Mouse (Mus musculus): ENCODE data around the gene Ptk7. TPM values are rescaled to one million over a fixed set of nuclear protein-coding genes. Genes with fewer than 3 reads are reported as not detected.

The Ptk7 gene
- polyA plus RNA-seq, 1 experiment from 2014 or later = 32.5 TPM

DNA sequence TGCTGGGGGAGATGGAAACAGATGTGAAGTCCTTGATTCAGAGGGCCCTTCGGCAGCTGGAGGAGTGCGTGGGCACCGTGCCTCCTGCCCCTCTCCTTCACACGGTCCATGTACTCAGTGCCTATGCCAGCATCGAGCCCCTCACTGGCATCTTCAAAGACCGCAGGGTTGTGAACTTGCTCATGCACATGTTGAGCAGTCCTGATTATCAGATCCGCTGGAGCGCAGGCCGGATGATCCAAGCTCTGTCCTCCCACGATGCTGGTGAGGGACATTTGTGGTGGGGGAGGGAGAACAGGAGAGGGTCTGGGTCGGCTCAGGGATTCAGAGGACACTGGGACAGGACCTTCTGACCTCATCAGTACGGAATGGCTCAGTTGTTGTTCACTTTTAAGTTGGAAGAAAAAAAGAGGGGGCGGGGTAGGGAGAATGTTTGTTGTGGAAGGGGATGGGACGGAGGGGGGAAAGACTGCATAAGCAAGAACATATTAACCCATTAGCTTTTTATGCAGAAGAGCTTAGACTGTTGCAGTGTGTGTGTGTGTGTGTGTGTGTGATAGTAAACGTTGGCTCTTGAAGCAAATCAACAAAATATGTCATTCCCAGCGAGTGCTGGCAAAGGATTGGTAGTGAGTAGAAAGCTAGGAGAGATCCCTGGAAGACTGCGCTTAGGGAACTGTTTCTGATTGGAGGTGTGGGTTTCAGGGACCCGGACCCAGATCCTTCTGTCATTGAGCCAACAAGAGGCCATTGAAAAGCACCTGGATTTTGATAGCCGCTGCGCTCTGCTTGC, 22.6 kb upstream of the Ptk7 start:
- no peak for ATAC-seq
- H3K4me3 ChIP-seq = peak overlapping the region; percentile 68

DNA sequence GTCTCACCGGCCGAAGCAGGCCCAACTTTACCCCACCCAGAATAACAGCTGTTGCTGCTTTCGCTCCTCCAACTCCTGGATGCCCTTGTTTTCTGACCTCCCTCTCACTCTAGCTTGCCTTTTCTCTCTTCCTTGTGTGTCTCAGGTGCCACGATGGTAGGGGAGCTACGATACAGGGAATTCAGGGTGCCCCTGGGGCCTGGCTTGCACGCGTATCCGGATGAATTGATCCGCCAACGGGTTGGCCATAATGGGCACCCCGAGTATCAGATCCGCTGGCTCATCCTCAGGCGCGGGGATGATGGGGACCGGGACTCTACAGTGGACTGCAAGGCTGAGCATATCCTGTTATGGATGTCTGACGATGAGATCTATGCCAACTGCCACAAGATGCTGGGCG, 22.0 kb upstream of the Ptk7 start:
- peak overlapping the region; percentile 91 for H3K4me2 ChIP-seq
- WGBS = 79% methylated on average over 17 of the region's 17 CpGs
- peaks cover 48% of the 10 kb centered on the region for H3K4me1 ChIP-seq
- H3K36me3 ChIP-seq (ENCODE audit: poor library complexity, severe bottlenecking) = peaks cover 48% of the 10 kb centered on the region
- peak overlapping the region; percentile 94; the same call in 1 of the 2 replicates for H3K27ac ChIP-seq
- H3K9me3 ChIP-seq (replicated peaks) = no peaks in the 10 kb centered on the region
- no peaks in the 10 kb centered on the region for H3K27me3 ChIP-seq
- ATAC-seq = no peak
- peak overlapping the region; percentile 92 for H3K9ac ChIP-seq
- peak overlapping the region; percentile 68 for H3K4me3 ChIP-seq

More for the DNA sequence above, 22.6 kb upstream of the Ptk7 start:
- Histone ChIP-seq H3K27me3 (no peaks in the 10 kb centered on the region), H3K27ac (no peak overlapping the region), H3K36me3 (ENCODE audit: poor library complexity, severe bottlenecking) (peaks cover 55% of the 10 kb centered on the region), H3K9ac (peak overlapping the region; percentile 92), H3K9me3 (replicated peaks) (no peaks in the 10 kb centered on the region), H3K4me1 (peaks cover 44% of the 10 kb centered on the region), H3K4me2 (peak overlapping the region; percentile 91)
- WGBS = 79% methylated on average over 20 of the region's 20 CpGs

DNA sequence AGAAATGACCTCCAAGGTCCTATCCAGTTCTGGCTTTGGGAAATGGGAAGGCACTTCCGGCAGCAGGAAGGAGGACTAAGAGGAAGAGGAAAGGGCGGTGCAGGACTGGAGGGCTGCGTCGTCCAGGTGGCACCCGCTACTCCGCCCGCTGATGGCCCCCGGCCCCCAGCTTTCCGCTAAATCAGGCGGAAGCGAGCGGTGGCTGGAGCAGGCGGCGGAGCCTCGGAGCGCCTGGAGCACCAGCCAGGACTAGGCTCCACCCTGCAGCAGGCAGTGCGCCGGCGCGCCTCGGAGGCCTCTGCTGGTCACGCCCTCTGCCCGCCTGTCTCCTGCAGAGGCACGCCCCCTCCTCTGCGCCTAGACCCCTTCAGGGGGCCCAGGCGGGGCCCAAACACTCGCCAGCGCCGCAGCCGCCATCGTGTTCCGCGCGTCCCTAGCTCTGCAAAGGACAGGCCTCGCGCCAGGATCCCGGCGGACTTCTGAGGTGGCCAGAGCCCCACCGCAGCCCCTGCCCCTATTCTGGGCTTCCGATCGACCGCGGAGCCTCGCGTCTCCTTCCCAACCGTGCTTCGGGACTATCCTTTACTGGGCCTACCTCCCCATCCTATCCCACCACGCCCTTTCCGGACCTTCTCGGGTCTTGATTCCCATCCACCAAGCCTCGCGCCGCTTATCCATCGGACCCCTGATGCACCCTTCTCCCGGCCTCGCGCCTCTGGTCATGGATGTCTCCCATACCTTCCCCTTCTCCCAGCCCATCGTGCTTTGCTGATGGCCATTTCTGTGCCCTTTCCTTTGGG, 21.1 kb upstream of the Ptk7 start, which contains the start of gene Cul7:
Gene Cul7, plus strand, starts transcription at position 106 of the 800 bp plus-strand sequence.
- WGBS = 1% methylated on average over 58 of the region's 58 CpGs
- Histone ChIP-seq H3K4me1 (peaks cover 48% of the 10 kb centered on the region), H3K27ac (peak within 1 kb of the TSS; percentile 94), H3K4me2 (peak within 1 kb of the TSS; percentile 91), H3K36me3 (ENCODE audit: poor library complexity, severe bottlenecking) (peaks cover 40% of the 10 kb centered on the region), H3K4me3 (peak within 1 kb of the TSS; percentile 68), H3K9me3 (replicated peaks) (no peaks in the 10 kb centered on the region), H3K27me3 (no peaks in the 10 kb centered on the region), H3K9ac (peak within 1 kb of the TSS; percentile 92)
- peak; percentile 93 for ATAC-seq

DNA sequence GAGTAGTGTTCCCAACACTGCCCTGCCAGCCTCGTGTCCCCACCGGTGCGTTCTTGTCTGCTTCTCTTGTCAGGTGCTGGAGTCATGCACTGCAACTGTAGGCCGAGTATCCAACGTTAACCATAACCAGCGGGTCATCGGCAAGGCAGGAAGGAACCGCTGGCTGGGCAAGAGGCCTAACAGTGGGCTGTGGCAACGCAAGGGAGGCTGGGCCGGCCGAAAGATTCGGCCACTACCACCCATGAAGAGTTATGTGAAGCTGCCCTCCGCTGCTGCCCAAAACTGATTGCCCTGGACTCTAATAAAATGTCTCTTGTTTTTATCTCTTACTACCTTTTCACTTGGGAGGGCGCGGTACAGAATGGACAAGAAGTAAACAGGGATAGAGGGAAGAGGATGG, 20.5 kb upstream of the Ptk7 start:
- no peaks in the 10 kb centered on the region for H3K27me3 ChIP-seq
- H3K4me2 ChIP-seq = peak overlapping the region; percentile 91
- WGBS = 33% methylated on average over 15 of the region's 15 CpGs
- peaks cover 54% of the 10 kb centered on the region for H3K4me1 ChIP-seq
- peak overlapping the region; percentile 92 for H3K9ac ChIP-seq
- H3K36me3 ChIP-seq (ENCODE audit: poor library complexity, severe bottlenecking) = peaks cover 36% of the 10 kb centered on the region
- H3K9me3 ChIP-seq (replicated peaks) = no peaks in the 10 kb centered on the region
- ATAC-seq = no peak
- peak overlapping the region; percentile 68 for H3K4me3 ChIP-seq
- H3K27ac ChIP-seq = peak overlapping the region; percentile 94

DNA sequence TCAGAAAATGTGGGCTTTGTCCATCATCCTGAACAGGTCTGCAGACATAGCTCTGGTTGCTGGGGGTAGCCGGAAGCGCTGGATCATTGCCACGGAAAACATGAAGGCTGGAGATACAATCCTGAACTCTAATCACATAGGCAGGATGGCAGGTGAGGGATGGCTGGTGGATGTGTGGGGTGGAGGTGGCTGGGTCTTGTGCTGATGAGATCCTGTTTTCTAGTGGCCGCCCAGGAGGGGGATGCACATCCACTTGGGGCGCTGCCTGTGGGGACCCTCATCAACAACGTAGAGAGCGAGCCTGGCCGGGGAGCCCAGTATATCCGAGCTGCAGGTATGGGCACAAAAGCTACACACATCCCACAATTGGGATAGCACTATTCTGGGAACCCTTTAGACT, 19.1 kb upstream of the Ptk7 start:
- no peaks in the 10 kb centered on the region for H3K27me3 ChIP-seq
- WGBS = 94% methylated on average over 9 of the region's 9 CpGs
- H3K9me3 ChIP-seq (replicated peaks) = no peaks in the 10 kb centered on the region
- H3K36me3 ChIP-seq (ENCODE audit: poor library complexity, severe bottlenecking) = peaks cover 25% of the 10 kb centered on the region
- H3K9ac ChIP-seq = no peak overlapping the region
- no peak overlapping the region for H3K4me3 ChIP-seq
- peaks cover 64% of the 10 kb centered on the region for H3K4me1 ChIP-seq
- no peak for ATAC-seq
- no peak overlapping the region for H3K4me2 ChIP-seq
- no peak overlapping the region for H3K27ac ChIP-seq

DNA sequence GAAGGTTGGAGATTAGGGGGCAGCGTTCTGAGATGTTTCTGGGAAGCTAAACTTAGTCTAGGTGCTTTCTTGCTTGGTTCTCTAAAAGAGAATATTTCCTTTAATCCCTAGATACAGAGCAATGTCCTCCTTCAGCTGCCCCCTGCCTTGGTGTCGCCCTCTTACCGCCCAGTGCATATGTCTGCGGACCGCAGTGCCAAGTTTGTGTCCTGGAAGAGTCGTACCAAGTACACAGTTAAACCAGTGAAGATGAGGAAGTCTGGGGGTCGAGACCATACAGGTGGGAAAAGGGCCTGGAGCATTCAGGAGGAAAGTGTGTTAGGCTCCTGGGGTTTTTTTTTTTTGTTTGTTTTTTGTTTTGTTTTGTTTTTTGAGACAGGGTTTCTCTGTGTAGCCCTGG, 18.0 kb upstream of the Ptk7 start:
- H3K9me3 ChIP-seq (replicated peaks) = no peaks in the 10 kb centered on the region
- no peaks in the 10 kb centered on the region for H3K27me3 ChIP-seq
- H3K36me3 ChIP-seq (ENCODE audit: poor library complexity, severe bottlenecking) = peaks cover 20% of the 10 kb centered on the region
- WGBS = 92% methylated on average over 7 of the region's 7 CpGs
- H3K4me2 ChIP-seq = peak overlapping the region; percentile 81; the same call in 1 of the 2 replicates
- peak overlapping the region; percentile 80; the same call in 1 of the 2 replicates for H3K4me3 ChIP-seq
- no peak overlapping the region for H3K9ac ChIP-seq
- peaks cover 56% of the 10 kb centered on the region for H3K4me1 ChIP-seq
- H3K27ac ChIP-seq = no peak overlapping the region
- ATAC-seq = no peak

DNA sequence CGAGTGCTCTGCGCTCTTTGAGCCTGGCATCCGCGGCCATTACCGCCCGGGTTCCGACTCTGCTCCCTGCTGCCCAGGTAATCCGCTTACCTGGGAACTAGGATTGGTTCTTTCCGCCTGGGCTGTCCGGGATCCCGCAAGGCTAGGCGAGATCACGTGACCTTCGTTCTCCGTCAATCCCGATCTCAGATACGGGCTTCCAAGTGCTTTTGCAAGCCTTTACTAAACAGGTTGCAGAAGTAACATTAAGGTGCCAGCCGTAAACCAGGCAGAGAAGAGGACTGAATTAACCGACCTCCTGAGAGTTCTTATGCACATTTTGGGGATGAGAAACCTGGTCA, 17.0 kb upstream of the Ptk7 start:
- WGBS = under 1% methylated on average over 19 of the region's 19 CpGs
- H3K4me1 ChIP-seq = peaks cover 46% of the 10 kb centered on the region
- no peak for ATAC-seq
- peak overlapping the region; percentile 77 for H3K9ac ChIP-seq
- H3K36me3 ChIP-seq (ENCODE audit: poor library complexity, severe bottlenecking) = peaks cover 30% of the 10 kb centered on the region
- no peaks in the 10 kb centered on the region for H3K27me3 ChIP-seq
- H3K4me3 ChIP-seq = peak overlapping the region; percentile 80
- no peaks in the 10 kb centered on the region for H3K9me3 ChIP-seq (replicated peaks)
- H3K4me2 ChIP-seq = peak overlapping the region; percentile 81
- peak overlapping the region; percentile 83 for H3K27ac ChIP-seq

DNA sequence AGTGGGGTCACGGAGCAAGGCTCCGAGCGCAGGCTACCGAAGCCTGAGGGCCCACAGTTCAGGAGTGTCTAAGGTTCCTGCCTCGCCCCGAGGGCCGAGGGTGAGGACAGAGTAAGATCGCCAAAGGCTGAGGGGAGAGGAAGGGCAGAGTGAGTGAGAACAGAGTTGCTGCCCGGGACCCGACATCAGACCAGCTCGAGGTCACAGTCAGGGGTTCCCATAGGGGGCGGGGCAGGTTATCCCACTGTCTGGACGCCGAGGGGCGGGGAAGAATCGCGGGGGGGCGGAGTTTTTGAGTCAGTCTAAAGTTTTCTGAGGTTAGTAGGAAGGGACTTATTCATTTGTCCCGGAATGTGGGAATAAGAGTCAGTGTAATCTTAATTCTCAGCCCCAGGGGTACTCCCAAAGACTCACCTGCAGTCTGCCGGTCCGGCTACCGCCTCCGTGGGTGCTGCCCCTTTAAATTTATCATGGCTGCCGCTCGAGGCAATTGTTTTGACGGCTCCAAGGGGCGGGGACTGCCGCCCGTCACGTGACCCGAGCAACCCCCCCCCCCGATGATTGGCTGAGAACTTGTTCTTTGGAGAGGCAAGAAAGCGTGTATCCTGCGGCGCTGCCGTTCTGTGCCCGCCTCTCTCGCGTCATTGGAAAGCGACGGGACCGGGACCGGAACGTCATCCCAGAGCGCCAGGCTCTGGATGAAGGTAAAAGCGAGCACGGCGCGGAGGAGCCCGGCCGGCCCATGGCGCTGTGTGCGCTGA, 16.4 kb upstream of the Ptk7 start, which contains the start of the genes Klc4 and Mrpl2:
Gene Klc4, minus strand, starts transcription at position 462 of the 761 bp plus-strand sequence.
Gene Mrpl2, plus strand, starts transcription at position 669 of the 761 bp plus-strand sequence.
- peaks cover 36% of the 10 kb centered on the region for H3K36me3 ChIP-seq (ENCODE audit: poor library complexity, severe bottlenecking)
- peaks cover 41% of the 10 kb centered on the region for H3K4me1 ChIP-seq
- ATAC-seq = peak; percentile 75
- peak within 1 kb of the TSS; percentile 77 for H3K9ac ChIP-seq
- peak within 1 kb of the TSS; percentile 81 for H3K4me2 ChIP-seq
- WGBS = under 1% methylated on average over 53 of the region's 53 CpGs
- peak within 1 kb of the TSS; percentile 83 for H3K27ac ChIP-seq
- peak within 1 kb of the TSS; percentile 80 for H3K4me3 ChIP-seq
- no peaks in the 10 kb centered on the region for H3K27me3 ChIP-seq
- H3K9me3 ChIP-seq (replicated peaks) = no peaks in the 10 kb centered on the region

DNA sequence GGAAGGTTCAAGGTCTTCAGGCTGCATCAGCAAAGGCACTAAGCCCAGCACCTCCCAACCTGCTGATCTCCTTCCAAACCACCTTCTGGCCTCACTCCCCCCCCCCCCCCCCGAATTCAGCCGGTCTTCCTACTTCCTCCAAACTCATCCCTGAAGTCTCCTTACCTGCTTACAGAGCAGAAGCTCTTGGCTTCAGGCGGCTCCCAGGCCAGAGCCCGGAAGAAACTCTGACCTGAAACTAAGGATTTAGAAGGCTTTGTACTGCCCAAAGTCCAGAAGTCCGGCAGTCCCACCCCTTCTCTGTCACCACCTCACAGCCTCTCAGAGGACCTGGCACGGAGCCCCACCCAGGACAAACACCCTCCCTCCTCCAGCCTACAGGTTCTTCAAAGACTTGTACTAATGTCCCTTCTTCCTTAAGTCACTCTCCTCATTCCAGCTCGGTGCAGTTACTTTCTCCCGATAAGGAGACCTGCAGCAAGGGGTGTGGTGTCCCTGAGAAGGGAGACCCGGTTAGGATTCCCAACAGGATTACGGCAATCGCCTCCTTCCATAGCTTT, 15.7 kb upstream of the Ptk7 start:
- no peaks in the 10 kb centered on the region for H3K9me3 ChIP-seq (replicated peaks)
- peak overlapping the region; percentile 17; the same call in 1 of the 2 replicates for H3K27ac ChIP-seq
- peak overlapping the region; percentile 80 for H3K4me3 ChIP-seq
- H3K9ac ChIP-seq = peak overlapping the region; percentile 77
- H3K27me3 ChIP-seq = no peaks in the 10 kb centered on the region
- no peak for ATAC-seq
- peaks cover 37% of the 10 kb centered on the region for H3K4me1 ChIP-seq
- WGBS = 9% methylated on average over 11 of the region's 11 CpGs
- peaks cover 43% of the 10 kb centered on the region for H3K36me3 ChIP-seq (ENCODE audit: poor library complexity, severe bottlenecking)
- H3K4me2 ChIP-seq = peak overlapping the region; percentile 81

DNA sequence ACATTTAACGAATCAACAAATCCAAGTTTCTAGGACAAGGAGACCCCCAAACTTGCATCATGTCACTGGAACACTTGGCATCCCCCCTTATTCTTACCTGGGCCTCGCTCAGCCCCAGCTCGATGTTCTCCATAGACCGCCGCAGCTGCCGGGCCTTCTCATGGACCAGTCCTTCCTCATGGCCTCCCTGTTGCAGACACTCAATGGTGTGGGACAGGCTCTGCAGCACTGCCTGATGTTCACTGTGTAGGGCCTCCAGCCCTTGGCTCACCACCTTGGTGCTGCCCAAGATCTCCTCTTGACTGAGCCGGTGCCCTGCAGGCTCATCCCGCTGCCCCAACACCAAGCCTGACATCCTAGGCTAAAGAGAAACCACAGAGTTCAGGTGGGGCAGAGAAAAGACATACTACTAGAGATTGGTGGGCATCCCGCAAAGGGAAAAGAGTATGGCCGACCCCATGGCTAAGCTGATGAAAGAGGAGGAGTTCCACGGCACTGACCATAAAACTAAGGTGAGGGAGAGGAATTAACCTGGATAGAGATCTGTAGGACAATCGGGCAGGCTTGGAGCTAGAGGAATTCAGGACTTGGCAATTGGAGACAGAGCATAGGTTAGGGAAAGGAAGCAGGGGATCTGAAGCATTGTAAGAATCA, 15.0 kb upstream of the Ptk7 start:
- H3K27ac ChIP-seq = no peak overlapping the region
- H3K9me3 ChIP-seq (replicated peaks) = no peaks in the 10 kb centered on the region
- WGBS = 91% methylated on average over 12 of the region's 12 CpGs
- H3K36me3 ChIP-seq (ENCODE audit: poor library complexity, severe bottlenecking) = peaks cover 50% of the 10 kb centered on the region
- H3K4me3 ChIP-seq = peak overlapping the region; percentile 80
- no peak for ATAC-seq
- H3K4me1 ChIP-seq = peaks cover 30% of the 10 kb centered on the region
- no peaks in the 10 kb centered on the region for H3K27me3 ChIP-seq
- no peak overlapping the region for H3K9ac ChIP-seq
- peak overlapping the region; percentile 81 for H3K4me2 ChIP-seq

DNA sequence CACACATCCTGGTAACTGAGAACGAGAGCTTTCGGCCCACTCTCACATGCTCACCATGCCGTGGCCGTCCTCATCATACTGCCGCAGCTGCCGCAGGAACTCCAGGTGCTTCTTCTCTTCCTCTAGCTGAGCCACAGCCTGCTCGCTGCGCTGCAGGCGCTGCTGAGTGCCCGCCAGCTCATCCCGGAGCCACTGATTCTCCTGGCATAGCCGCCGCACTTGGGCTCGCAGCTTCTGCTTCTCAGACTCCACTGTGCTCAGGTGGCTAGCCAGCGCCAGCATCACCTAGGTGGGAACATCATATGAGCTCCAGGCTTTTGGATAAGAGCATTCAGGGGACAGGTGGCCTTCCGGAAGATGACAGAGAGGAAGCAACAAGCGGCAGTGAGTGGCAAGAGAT, 12.8 kb upstream of the Ptk7 start:
- peaks cover 46% of the 10 kb centered on the region for H3K36me3 ChIP-seq (ENCODE audit: poor library complexity, severe bottlenecking)
- 91% methylated on average over 17 of the region's 17 CpGs for WGBS
- no peak for ATAC-seq
- no peaks in the 10 kb centered on the region for H3K27me3 ChIP-seq
- no peaks in the 10 kb centered on the region for H3K9me3 ChIP-seq (replicated peaks)
- H3K27ac ChIP-seq = no peak overlapping the region
- H3K9ac ChIP-seq = no peak overlapping the region
- H3K4me1 ChIP-seq = peaks cover 31% of the 10 kb centered on the region
- H3K4me2 ChIP-seq = no peak overlapping the region
- H3K4me3 ChIP-seq = no peak overlapping the region
